Mouse (Mus musculus) embryonic facial prominence, embryonic 14.5 days (tissue): Measurements from ENCODE around the gene Tppp. TPM values are rescaled to one million over a fixed set of nuclear protein-coding genes. Genes with fewer than 3 reads are reported as not detected.

Experiments
- ATAC-seq: fragments of 200-750 bp; cut with Nextera tagmentation; 2 replicates; pipeline ENCODE4 v1.8.0; 2017; ENCODE audit warnings: low read depth, moderate number of reproducible peaks, moderate TSS enrichment
- DNase-seq: peaks from one replicate; pipeline ENCODE4 v3.0.0-alpha.2; 2015; ENCODE audit warnings: low spot score
- H3K27ac ChIP-seq: fragments of 300-500 bp; sonication (generic); replicated peaks from 2 replicates; pipeline ENCODE4 v1.5.1; 2014; ENCODE audit warnings: low read depth, mild to moderate bottlenecking, low read length, moderate library complexity
- H3K27me3 ChIP-seq: fragments of 300-500 bp; sonication (generic); replicated peaks from 2 replicates; pipeline ENCODE4 v1.6.1; 2014; ENCODE audit warnings: low read length; ENCODE audit not compliant: control insufficient read depth, insufficient read depth
- H3K36me3 ChIP-seq: fragments of 300-500 bp; sonication (generic); 2 replicates; pipeline ENCODE4 v1.6.1; 2014; ENCODE audit warnings: low read length, mixed read lengths; ENCODE audit not compliant: control insufficient read depth, insufficient read depth
- H3K4me1 ChIP-seq: fragments of 300-500 bp; sonication (generic); 2 replicates; pipeline ENCODE4 v1.6.1; 2014; ENCODE audit warnings: antibody characterized with exemption, low read length; ENCODE audit not compliant: control insufficient read depth, insufficient read depth
- H3K4me2 ChIP-seq: fragments of 300-500 bp; sonication (generic); 2 replicates; pipeline ENCODE4 v1.6.1; 2014; ENCODE audit warnings: low read depth, mild to moderate bottlenecking, low read length, moderate library complexity, mixed read lengths
- H3K4me3 ChIP-seq: fragments of 300-500 bp; sonication (generic); 2 replicates; pipeline ENCODE4 v1.5.1; 2014; ENCODE audit warnings: low read depth, mild to moderate bottlenecking, low read length
- H3K9ac ChIP-seq: fragments of 300-500 bp; sonication (generic); 2 replicates; pipeline ENCODE4 v1.6.1; 2014; ENCODE audit warnings: low read depth, mild to moderate bottlenecking, low read length, moderate library complexity, mixed read lengths
- H3K9me3 ChIP-seq: fragments of 300-500 bp; sonication (generic); 2 replicates; pipeline ENCODE4 v1.6.1; 2016; ENCODE audit warnings: low read length; ENCODE audit not compliant: control insufficient read depth
- WGBS: fragments of 180-500 bp; shearing (Covaris S2); extraction: QIAGEN DNeasy Blood & Tissue Kit; methylation state at CpG from one replicate; pipeline ENCODE4 v1.1.7; 2014; 5-methylcytosine and 5-hydroxymethylcytosine counted together
- polyA plus RNA-seq: library from polyadenylated mRNA; unstranded; fragments of >200 nt; fragmentation: Nextera tagmentation; extraction: Ambion mirVana; gene quantifications from 2 replicates; pipeline ENCODE4 v1.2.1, GENCODE M21; 2014

Tppp gene
- polyA plus RNA-seq, 1 experiment from 2014 or later: 3.6 TPM

DNA sequence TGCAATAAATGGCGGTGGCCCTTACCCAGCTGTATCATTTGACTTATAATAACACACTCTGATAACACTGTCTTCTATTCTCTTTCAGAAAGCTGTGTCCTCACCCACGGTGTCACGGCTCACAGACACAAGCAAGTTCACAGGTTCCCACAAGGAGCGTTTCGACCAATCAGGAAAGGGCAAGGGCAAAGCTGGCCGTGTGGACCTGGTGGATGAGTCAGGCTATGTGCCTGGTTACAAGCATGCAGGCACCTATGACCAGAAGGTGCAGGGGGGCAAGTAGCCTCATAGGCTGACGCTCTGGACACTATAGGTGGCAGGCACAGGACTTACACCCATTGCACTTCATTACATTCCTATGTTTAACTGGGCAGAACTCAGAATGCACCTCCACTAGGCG is 21.9 kb downstream of the Tppp start:
- DNase-seq: no peak
- no peak overlapping the region for H3K4me2 ChIP-seq
- H3K4me1 ChIP-seq: no peaks in the 10 kb centered on the region
- 82% methylated on average over 8 of the region's 8 CpGs for WGBS
- no peak overlapping the region for H3K27ac ChIP-seq
- no peaks in the 10 kb centered on the region for H3K27me3 ChIP-seq
- H3K9me3 ChIP-seq: no peaks in the 10 kb centered on the region
- H3K36me3 ChIP-seq: 0 out of 2 replicates have a peak, but pooled peaks cover 5% of the 10 kb centered on the region
- ATAC-seq: no peak
- no peak overlapping the region for H3K9ac ChIP-seq
- H3K4me3 ChIP-seq: no peak overlapping the region

DNA sequence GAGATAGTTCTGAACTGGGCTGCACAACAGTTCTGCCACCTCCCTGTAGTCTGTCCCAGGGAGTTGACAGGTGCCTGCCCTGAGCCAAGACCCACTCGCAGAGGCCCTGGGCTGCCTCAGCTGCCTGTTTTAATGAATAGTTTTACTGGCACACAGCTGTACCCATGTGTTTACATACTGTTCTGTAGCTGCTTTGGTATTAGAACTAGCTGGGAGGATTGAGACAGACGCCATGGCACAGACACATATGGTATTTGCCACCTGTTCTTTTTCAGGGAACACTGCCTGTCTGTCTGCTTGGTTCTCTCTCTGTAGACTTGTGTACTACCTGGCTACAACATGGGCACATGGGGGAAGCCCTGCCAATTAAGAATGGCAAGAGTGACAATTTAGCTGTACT is 25.5 kb downstream of the Tppp start:
- no peaks in the 10 kb centered on the region for H3K9me3 ChIP-seq
- WGBS: 85% methylated on average over 2 of the region's 2 CpGs
- H3K36me3 ChIP-seq: peaks cover 20% of the 10 kb centered on the region; the same call in 1 of the 2 replicates
- ATAC-seq (no peak), DNase-seq (no peak)
- H3K4me3 ChIP-seq: no peak overlapping the region
- H3K27me3 ChIP-seq: no peaks in the 10 kb centered on the region
- no peak overlapping the region for H3K27ac ChIP-seq
- H3K4me2 ChIP-seq: no peak overlapping the region
- no peak overlapping the region for H3K9ac ChIP-seq
- H3K4me1 ChIP-seq: no peaks in the 10 kb centered on the region

DNA sequence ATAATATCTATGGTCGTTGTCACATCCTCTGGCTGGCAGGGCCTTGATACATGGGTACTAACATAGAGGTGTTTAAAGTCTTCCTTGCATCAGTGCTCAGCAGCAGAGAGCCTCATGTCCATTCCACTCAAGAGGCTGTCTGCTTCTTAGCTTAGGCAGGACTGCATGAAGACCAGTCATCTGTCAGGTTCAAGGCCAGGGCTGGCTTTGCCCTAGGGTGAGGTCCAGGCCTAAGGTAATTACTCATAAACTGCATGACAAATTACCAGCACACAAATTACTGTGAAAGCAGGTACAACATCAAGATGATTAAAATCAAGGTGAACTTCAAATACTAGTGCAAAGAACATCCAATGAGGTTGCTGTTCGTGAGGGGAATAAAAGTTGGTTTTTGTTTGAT is 26.6 kb downstream of the Tppp start:
- no peak for DNase-seq
- Histone ChIP-seq H3K27me3 (no peaks in the 10 kb centered on the region), H3K9me3 (no peaks in the 10 kb centered on the region), H3K27ac (no peak overlapping the region), H3K4me2 (no peak overlapping the region), H3K4me1 (no peaks in the 10 kb centered on the region), H3K4me3 (no peak overlapping the region), H3K9ac (no peak overlapping the region), H3K36me3 (peaks cover 30% of the 10 kb centered on the region)
- WGBS: 85% methylated on average over 2 of the region's 2 CpGs
- ATAC-seq: no peak

DNA sequence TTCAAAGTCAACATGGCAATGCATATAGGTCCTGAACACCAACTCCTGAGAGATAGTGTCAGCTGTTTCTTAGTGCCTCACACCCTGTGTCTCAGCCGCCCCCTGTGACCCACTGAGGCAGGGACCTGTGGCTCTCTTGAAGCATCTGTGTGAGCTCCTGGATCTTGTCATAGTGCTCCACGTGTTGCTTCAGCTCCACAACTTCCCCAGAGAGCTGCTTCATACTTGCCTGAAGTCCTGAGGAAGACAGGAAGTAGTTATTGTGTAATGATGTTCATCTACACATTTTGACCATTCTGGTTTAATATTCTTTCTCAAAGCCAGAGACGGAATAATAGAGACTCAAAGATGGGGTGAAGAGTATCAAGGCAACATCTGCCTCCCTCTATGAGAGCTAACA is 30.7 kb downstream of the Tppp start:
- Histone ChIP-seq H3K9ac (no peak overlapping the region), H3K9me3 (no peaks in the 10 kb centered on the region), H3K27me3 (no peaks in the 10 kb centered on the region), H3K4me3 (no peak overlapping the region), H3K36me3 (peaks cover 57% of the 10 kb centered on the region), H3K4me1 (no peaks in the 10 kb centered on the region), H3K27ac (no peak overlapping the region), H3K4me2 (no peak overlapping the region)
- 91% methylated on average over 3 of the region's 3 CpGs for WGBS
- DNase-seq (no peak), ATAC-seq (no peak)

DNA sequence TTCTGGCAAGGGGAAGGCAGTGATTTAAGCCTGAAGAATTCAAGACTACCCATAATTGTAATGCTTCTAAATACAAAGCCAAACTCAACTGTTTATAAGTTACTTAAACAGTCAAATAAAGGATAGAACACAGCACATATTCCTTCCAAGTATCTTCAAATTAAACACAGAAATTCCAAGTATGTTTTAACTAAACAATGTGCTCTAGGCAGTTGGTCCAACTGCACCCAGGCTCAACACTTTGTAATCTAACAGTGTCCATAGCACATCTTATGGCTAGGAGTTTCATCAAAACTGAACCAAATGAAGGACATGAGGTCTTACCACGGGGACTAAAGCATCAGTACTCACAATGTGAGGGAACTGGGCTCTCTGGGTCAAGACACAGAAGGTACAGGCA is 47.0 kb downstream of the Tppp start:
- DNase-seq (no peak), ATAC-seq (no peak)
- Histone ChIP-seq H3K9me3 (no peaks in the 10 kb centered on the region), H3K27ac (no peak overlapping the region), H3K4me2 (no peak overlapping the region), H3K27me3 (no peaks in the 10 kb centered on the region), H3K4me1 (no peaks in the 10 kb centered on the region), H3K36me3 (peaks cover 28% of the 10 kb centered on the region), H3K4me3 (no peak overlapping the region), H3K9ac (no peak overlapping the region)
- whole genome bisulfite sequencing: 86% methylated on average over 1 of the region's 1 CpGs

DNA sequence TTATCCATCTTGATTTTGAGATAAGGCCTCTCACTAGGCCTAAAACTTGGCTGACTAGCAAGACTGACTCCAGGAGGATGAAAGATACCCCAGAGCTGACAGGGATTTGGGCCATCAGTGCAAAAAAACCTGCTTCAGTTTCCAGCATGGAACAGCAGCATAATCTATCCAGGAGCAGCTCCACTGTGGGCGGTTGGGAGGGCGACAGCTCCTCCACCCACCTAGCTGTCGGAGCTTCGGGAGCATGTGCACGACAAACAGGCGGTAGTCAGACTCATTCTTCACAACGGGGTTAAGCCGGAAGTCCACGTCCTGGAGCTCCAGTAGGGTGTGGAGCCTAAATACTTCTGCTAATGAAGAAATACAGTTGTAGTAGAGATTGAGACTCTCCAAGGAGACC is 48.9 kb downstream of the Tppp start:
- H3K36me3 ChIP-seq: peaks cover 21% of the 10 kb centered on the region
- H3K27ac ChIP-seq: no peak overlapping the region
- DNase-seq (no peak), ATAC-seq (no peak)
- H3K4me2 ChIP-seq: no peak overlapping the region
- H3K4me1 ChIP-seq: no peaks in the 10 kb centered on the region
- H3K27me3 ChIP-seq: no peaks in the 10 kb centered on the region
- 97% methylated on average over 9 of the region's 9 CpGs for WGBS
- H3K9me3 ChIP-seq: no peaks in the 10 kb centered on the region
- H3K9ac ChIP-seq: no peak overlapping the region
- no peak overlapping the region for H3K4me3 ChIP-seq

DNA sequence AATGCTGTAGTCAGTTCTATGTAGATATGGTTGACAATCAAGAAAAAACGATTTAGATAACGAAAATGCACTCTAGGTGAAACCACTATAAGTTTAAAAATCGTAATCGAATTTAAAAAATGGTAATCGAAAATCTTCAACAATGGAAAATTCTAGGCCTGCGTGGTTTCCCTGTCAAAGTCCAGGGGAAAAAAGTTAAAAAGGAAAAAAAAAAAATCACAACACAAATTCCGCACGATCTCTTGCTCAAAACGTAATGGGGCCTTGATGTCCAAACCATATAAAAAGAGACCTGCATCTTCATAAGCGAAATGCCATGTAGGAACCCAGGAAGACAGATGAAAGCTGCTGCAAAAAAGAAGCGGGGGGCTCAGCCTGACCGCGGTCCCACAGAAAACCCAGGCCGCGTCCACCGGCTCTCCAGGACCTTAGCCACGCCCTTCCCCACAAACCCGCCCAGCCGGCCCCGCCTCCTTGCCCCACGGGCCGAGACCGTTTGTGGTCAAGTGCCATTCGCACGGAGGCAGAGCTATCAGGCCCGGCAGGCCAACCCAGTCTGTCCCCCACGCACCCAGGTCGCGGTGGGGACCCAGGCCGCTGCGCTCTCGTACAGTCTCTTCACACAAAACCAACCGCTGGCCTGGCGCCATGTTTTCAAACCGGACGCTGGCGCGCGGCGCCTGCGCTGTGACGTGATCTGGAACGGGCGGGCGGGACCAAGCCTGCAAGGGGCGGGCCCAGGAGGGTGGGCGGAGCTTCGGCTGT is 52.6 kb downstream of the Tppp start, which contains the start of gene Cep72:
TSS of gene Cep72 (minus strand) at position 687 of the 765 bp plus-strand sequence.
- no peaks in the 10 kb centered on the region for H3K27me3 ChIP-seq
- H3K9me3 ChIP-seq: no peaks in the 10 kb centered on the region
- H3K4me2 ChIP-seq: peak within 1 kb of the TSS; percentile 63
- H3K4me3 ChIP-seq: peak within 1 kb of the TSS; percentile 80
- H3K36me3 ChIP-seq: peaks cover 12% of the 10 kb centered on the region
- peak; percentile 97 for ATAC-seq
- H3K4me1 ChIP-seq: no peaks in the 10 kb centered on the region
- peak within 1 kb of the TSS; percentile 85 for H3K9ac ChIP-seq
- WGBS: 4% methylated on average over 35 of the region's 48 CpGs
- peak; percentile 95 for DNase-seq
- peak within 1 kb of the TSS; percentile 89 for H3K27ac ChIP-seq

DNA sequence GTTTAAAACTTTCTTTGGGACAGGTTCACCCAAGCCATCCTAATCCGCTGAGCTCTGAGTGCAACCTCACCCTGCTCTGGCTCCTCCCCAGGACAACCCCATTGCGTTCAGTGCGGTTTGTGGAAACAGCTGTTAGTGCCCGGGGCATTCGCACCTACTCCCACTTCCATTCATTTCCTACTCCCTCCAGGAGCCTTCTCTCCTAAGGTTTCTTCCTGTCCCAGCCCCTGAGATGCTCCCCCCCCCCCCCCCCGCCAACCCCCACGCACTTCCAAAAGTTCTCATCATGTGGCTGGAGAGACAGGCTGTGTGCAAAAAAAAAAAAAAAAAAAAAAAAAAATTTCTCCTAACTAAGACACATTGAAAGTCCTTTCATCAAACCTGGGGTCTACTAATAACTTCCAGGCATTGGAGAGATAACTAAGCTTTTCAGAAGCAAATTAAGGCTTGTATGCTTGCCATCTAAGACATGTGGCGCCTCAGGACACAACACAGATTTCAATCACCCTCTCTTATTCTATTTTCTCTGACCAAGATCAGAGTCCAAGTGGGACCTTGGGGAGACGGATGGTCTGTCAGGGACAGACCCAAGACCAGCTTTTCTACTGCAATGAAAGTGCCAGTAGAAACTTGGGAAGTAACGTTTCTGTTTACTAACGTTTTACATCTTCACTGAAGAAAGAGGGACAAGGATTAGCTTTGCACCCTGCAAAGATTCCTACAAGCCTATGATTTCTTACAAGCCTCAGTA is 53.3 kb downstream of the Tppp start:
- H3K4me1 ChIP-seq: no peaks in the 10 kb centered on the region
- DNase-seq: no peak
- H3K9ac ChIP-seq: peak overlapping the region; percentile 85
- H3K27ac ChIP-seq: peak overlapping the region; percentile 89; the same call in 1 of the 2 replicates
- peaks cover 8% of the 10 kb centered on the region for H3K36me3 ChIP-seq
- WGBS: 29% methylated on average over 10 of the region's 11 CpGs
- peak overlapping the region; percentile 63 for H3K4me2 ChIP-seq
- peak overlapping the region; percentile 80 for H3K4me3 ChIP-seq
- no peaks in the 10 kb centered on the region for H3K27me3 ChIP-seq
- H3K9me3 ChIP-seq: no peaks in the 10 kb centered on the region
- no peak; the same call in 1 of the 2 replicates for ATAC-seq
